Mouse (Mus musculus) olfactory bulb, adult 2 months (tissue): ENCODE results near the gene Tpte.

Experiments
- CTCF ChIP-seq: fragments of 200-500 bp; IDR thresholded peaks from 2 replicates; pipeline ENCODE4 v1.5.1; 2012; ENCODE audit warnings: low read depth, mild to moderate bottlenecking, low read length, moderate library complexity; ENCODE audit not compliant: insufficient read depth
- POLR2A ChIP-seq: fragments of 200-500 bp; IDR thresholded peaks from 2 replicates; pipeline ENCODE4 v1.6.1; 2012; ENCODE audit warnings: mild to moderate bottlenecking, low read depth, low read length, moderate library complexity; ENCODE audit not compliant: insufficient read depth

DNA sequence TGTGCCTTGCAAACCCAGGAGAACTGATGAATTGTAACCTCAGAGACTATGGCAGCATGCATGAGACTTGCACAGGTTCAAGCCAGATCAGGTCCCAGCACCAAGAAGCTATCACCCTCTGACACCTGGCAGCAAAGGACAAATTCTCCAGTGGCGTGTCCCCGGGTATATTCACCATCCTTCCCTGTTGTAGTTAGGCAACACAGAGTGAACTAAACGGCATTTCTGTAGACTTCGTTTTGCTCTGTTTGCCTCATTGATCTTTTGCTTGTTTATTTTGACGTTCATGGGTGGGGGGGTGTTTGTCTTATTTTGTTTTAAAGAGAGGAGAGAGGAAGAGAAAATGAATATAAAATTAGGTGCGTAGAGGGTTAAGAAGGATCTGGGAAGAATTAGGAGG is 101.9 kb downstream of the Tpte start:
- no peak for TF ChIP-seq CTCF
- TF ChIP-seq POLR2A = no peak
